Mouse (Mus musculus) kidney, postnatal 10 days (tissue): Measurements from ENCODE around the gene Mllt11.
"Not testable (repeated sequence)": the region's sequence is repeated elsewhere in the genome, so short reads cannot be mapped to it uniquely, and the experiment has no call there.

Experiments used
- DNase-seq: peaks from one replicate; pipeline ENCODE4 v3.0.0; 2021; ENCODE audit warnings: mixed read lengths

Gene Mllt11

DNA sequence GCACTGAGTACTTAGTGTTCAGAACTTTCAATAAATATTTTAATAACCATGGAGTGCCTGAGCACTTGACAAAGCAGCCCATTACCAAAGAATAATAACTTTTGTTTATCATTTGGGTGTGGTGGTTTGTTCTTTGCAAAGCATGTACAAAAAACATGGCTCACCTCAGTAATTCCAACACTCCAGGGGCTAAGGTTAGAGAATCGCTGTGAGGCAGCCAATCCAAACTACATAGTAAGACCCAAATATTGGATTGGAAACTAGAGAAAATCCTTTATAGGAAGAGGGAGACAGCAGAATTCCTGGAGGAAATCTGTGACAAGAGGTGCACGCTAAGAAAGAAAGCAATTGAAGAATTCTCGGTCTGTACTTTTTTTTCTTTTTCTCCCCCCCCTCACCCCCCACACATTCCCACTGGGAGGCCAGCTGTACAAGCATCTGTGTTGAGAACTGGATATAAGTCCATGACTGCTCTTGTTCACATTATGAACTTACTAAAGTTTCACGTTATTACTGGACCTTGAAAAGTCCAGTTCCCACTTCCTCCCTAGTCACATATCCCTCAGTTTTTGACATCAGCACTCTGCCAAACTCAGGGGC is 15.2 kb downstream of the Mllt11 start:
- no peak for DNase-seq

- no peak for DNase-seq
These were observed 18.4 kb downstream of the Mllt11 start for GRCm38 (mm10) chr3:95213609-95213975.

DNA sequence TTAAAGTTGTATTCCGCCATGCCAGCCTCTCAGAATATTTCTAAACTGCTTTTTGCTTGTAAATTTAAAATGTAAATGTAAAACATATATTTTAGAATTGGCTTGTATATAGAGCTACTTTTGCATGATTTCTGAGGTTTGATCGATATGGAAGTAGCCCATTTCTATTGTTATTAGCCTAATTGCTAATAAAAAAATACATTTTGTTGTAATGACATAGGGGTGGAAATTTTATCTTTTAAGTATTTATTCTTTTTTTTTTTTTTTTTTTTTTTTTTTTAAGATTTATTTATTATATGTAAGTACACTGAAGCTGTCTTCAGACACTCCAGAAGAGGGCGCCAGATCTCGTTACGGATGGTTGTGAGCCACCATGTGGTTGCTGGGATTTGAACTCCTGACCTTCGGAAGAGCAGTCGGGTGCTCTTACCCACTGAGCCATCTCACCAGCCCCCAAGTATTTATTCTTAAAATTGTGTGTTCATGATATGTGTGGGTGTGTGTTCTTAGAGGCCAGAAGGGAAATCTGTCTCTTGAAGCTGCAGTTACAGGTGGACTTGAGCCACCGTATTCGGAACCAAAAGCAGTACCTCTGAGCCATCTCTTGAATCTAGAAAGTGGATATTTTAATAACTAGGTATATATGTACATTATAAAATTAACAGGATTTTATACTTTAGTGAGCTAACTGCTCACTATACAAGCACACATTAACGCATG is 18.9 kb downstream of the Mllt11 start:
- DNase-seq = not testable (repeated sequence)

DNA sequence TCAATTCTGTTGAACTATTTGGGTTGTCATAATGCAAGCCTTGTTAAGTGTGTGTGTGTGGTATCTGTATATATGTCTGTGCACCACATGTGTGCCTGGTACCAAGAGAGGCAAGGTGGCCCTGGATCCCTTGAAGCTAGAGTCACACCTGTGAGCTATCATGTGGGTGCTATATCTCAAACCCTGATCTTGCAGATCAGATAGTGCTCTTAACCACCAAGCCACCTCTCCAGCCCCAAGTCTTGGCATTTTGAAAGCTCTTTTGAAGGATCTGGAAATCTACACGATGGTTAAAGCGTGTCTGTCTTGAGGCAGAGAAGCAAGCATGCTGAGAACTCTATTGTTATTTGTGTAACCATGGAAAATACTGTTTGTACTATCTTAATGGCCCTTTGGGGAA is 21.4 kb downstream of the Mllt11 start:
- DNase-seq = no peak

- DNase-seq = no peak
These were observed 23.7 kb downstream of the Mllt11 start for GRCm38 (mm10) chr3:95208286-95208685.

DNA sequence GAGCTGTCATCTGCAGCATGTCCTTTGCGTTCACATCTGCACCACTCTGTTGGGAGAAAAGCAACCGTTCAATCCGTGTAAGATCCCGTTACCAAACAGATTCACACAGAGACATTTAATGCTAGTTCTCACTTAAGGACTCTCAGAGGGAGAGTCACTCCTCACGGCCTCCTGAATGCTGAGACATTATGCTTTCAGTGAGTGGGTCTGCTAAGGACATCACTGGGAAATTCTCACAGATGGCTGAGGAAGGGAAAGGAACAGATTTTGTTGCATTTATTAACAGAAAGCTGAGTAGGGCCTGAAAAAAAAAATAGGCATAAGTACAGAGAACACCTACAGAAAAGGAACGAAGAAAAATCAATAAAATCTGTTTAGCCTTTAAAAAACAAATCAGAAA is 28.1 kb downstream of the Mllt11 start:
- DNase-seq = no peak

DNA sequence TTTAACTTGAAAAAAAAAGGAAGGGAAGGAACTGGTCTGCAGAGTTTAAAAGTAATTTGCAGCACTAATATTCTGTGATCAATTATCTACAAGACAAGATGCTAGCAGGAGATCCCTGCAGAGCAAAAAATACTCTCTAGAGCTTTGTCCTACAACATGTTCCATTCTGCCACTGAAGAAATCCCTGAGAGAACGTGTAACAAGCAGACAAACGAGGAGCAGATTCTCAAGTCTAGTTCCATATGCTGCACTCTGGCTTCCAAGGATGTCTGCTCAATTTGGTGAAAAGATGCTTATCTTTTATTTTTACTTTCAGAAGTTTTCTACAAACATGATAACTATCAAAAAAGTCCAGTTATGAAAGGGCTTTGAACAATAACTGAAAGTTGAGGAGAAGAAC is 31.4 kb downstream of the Mllt11 start:
- no peak for DNase-seq

GRCm38 (mm10) chr3:95200132-95200531 is 31.8 kb downstream of the Mllt11 start:
- peak; percentile 86 for DNase-seq

DNA sequence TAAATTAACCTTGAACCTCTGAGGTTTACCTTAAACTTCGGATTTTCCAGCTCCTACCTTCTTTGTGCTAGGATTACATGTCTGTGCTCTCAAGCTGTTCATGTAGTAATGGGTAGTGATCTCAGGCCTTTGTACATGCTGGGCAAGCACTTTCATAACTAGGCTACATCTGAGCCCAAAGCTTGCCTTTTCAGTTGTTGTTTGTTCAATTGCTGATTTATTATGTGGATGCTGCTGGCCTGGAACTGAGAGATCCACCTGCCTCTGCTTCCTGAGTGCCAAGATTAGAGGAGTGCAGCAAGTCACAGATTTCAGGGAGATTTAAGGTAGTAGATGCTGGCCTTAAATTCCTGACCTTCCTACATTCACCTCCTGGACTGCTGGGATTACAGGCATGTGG is 32.9 kb downstream of the Mllt11 start:
- DNase-seq = no peak

DNA sequence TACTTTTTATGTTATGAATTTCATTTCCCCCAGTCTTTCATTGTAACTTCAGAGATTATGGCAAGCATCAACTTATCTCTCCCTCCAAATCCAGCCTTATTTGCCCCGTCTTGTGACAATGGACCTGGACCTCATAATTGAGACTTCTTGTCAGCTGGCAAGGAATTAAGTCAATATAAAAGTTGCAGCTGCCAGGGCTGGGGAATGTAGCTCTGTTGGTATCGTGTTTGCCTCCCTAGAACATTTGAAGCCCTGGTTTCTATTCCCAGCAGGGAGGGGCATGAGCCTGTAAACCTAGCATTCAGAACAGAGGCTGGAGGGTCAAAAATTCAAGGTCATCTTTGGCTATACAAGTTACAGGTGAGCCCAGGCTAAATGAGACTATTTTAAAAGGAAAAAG is 36.2 kb downstream of the Mllt11 start:
- DNase-seq = no peak

DNA sequence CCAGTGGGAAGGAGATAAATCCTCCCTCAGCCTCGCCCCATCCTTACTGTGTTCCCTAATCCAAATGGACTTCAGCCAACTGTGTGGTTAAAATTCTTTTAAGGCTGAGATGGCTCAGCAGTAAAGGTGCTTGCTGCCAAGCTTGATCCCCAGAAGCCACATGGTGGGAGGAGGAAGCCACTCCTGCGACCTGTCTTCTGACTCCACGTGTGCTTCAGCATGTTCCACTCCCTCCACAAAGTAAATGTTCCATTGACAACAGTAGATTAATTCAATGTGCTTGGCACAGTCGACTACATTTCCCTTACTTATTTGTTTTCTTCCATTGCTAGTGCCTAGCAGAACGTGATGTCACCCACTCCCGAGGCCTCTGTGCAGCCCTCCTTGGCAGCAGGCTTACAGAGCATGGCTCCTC is 37.2 kb downstream of the Mllt11 start:
- DNase-seq = no peak

GRCm38 (mm10) chr3:95186888-95187287 is 45.1 kb downstream of the Mllt11 start:
- DNase-seq = no peak

DNA sequence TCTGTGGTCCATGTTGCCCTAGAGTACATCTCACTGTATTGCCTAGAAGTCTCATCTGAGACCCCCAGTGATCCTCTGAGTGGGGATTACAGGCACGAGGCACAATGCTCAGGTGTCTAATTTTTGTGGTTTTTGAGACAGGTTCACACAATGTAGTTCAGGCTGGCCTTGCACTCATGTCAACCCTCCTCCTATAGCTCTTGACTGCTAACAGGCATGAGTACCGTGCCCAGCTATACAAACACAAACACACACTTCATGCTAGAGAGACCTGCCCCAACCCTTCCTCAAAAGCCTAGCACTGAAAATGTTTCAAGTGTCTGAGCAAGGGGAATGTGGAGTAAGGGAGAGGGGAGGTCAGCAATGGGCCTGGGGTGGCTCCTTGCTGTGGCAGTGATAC is 45.9 kb downstream of the Mllt11 start:
- DNase-seq = no peak

- no peak for DNase-seq
These were observed 47.0 kb downstream of the Mllt11 start for GRCm38 (mm10) chr3:95184796-95185577.

GRCm38 (mm10) chr3:95181841-95182240 is 50.1 kb downstream of the Mllt11 start:
- DNase-seq = no peak

GRCm38 (mm10) chr3:95179890-95180289 is 52.1 kb downstream of the Mllt11 start:
- DNase-seq = no peak

DNA sequence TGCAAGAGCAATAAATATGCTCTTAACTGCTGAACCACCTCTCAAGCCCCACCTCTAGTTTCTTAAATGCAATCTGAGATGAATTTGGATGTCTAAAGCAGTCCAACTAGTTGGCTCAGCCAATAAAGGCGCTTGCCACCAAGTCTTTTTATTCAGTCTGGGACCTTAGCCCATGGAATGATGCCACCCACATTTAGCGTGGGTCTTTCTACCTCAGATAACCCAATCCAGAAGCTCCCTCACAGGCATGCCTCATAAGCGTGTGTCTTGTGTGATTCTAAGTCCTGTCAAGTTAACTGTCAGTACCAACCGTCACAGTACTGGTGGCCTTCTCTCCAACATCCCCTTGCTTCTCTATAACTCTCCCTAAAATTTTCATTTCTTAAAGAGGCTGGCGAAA is 53.0 kb downstream of the Mllt11 start:
- no peak for DNase-seq

DNA sequence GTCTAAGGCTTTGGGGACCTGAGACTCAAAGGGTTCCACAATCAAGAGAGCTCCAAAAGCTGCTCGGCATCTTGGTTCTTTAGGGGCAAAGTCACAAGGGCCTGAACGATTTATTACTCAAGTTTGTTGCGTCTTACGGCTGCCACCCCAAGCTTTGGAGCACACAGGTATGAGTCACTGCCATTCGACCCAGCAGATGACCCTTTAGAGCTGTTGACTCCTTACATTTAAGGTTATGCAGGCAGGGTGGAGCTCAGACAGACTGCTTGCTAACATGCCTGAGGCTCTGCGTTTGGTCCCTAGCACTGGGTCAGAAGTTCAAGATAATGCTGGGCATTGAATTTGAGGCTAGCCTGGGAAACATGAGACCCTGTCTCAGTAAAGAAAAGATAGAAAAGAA is 54.4 kb downstream of the Mllt11 start:
- DNase-seq = no peak

DNA sequence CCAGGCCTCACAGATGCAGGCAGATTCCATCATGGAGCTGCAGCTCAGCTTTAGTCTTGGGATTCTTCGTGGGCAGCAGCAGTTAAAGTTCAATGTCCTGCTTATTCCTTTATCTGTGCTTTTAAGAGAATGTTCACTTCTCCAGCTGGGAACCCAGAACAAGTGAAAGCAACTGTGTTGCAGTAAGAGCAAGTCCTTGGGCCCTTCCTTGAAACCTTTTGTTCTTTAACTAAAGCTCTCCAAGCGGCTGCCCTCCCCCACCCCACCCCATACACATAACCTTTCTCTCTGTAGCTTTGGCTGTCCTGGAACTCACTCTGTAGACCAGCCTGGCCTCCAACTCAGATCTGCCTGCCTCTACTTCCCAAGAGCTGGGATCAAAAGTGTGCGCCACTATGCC is 55.5 kb downstream of the Mllt11 start:
- no peak for DNase-seq

GRCm38 (mm10) chr3:95174011-95174592 is 57.9 kb downstream of the Mllt11 start:
- DNase-seq = peak; percentile 95

GRCm38 (mm10) chr3:95173256-95173949 is 58.6 kb downstream of the Mllt11 start:
- DNase-seq = peak; percentile 67

DNA sequence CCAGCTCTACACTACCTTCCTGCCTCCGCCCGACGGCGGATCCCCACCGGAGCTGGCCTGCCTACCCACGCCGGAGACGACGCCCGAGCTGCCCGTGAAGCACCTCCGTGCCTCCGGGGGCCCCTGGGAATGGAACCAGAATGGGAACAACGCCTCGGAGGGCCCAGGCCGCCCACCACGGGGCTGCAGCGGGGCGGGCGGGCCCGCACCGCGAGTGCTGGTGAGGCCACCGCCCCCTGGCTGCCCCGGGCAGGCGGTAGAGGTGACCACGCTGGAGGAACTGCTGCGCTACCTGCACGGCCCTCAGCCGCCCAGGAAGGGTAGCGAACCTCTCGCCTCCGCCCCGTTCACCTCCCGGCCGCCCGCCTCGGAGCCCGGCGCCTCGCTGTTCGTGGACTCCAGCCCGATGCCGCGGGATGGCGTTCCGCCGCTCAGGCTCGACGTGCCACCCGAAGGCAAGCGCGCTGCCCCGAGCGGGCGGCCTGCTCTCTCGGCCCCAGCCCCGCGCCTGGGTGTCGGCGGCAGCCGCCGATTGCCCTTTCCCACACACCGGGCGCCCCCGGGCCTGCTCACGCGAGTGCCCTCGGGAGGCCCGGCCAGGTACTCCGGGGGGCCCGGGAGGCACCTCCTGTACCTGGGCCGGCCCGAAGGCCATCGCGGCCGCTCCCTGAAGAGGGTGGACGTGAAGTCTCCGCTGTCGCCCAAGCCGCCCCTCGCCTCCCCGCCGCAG is 59.3 kb downstream of the Mllt11 start:
- peak; percentile 27 for DNase-seq
